Mouse (Mus musculus) hindbrain, embryonic 11.5 days (tissue): ENCODE data around the gene Cyp27a1. TPM values are rescaled to one million over a fixed set of nuclear protein-coding genes. Genes with fewer than 3 reads are reported as not detected.

Experiments used
- ATAC-seq: fragments of 200-750 bp; cut with Nextera tagmentation; 2 replicates; pipeline ENCODE4 v1.8.0; 2017; ENCODE audit warnings: mild to moderate bottlenecking, moderate TSS enrichment, moderate library complexity; ENCODE audit not compliant: low FRiP score
- DNase-seq: peaks from one replicate; pipeline ENCODE4 v3.0.0-alpha.2; 2015; ENCODE audit warnings: low spot score
- H3K27ac ChIP-seq: fragments of 300-500 bp; sonication (generic); 2 replicates; pipeline ENCODE4 v1.5.1; 2014; ENCODE audit warnings: mild to moderate bottlenecking, low read depth, low read length
- H3K27me3 ChIP-seq: fragments of 300-500 bp; sonication (generic); 2 replicates; pipeline ENCODE4 v1.6.1; 2014; ENCODE audit warnings: mild to moderate bottlenecking, low read length, moderate library complexity, mixed read lengths; ENCODE audit not compliant: control insufficient read depth, insufficient read depth
- H3K36me3 ChIP-seq: fragments of 300-500 bp; sonication (generic); 2 replicates; pipeline ENCODE4 v1.6.1; 2014; ENCODE audit warnings: mild to moderate bottlenecking, low read length, moderate library complexity, mixed read lengths; ENCODE audit not compliant: control insufficient read depth, insufficient read depth
- H3K4me1 ChIP-seq: fragments of 300-500 bp; sonication (generic); replicated peaks from 2 replicates; pipeline ENCODE4 v1.6.1; 2014; ENCODE audit warnings: low read length, mixed read lengths; ENCODE audit not compliant: control insufficient read depth, insufficient read depth
- H3K4me2 ChIP-seq: fragments of 300-500 bp; sonication (generic); replicated peaks from 2 replicates; pipeline ENCODE4 v1.6.1; 2014; ENCODE audit warnings: mild to moderate bottlenecking, low read depth, low read length
- H3K4me3 ChIP-seq: fragments of 300-500 bp; sonication (generic); 2 replicates; pipeline ENCODE4 v1.5.1; 2014; ENCODE audit warnings: low read depth, low read length
- H3K9ac ChIP-seq: fragments of 300-500 bp; sonication (generic); 2 replicates; pipeline ENCODE4 v1.6.1; 2014; ENCODE audit warnings: low read depth, low read length
- H3K9me3 ChIP-seq: fragments of 300-500 bp; sonication (generic); 2 replicates; pipeline ENCODE4 v1.6.1; 2016; ENCODE audit warnings: low read length; ENCODE audit not compliant: control insufficient read depth
- WGBS: fragments of 180-500 bp; shearing (Covaris S2); extraction: QIAGEN DNeasy Blood & Tissue Kit; methylation state at CpG from one replicate; pipeline ENCODE4 v1.1.7; 2014; 5-methylcytosine and 5-hydroxymethylcytosine counted together
- polyA plus RNA-seq: library from polyadenylated mRNA; unstranded; fragments of >200 nt; fragmentation: Nextera tagmentation; extraction: Ambion mirVana; gene quantifications from 2 replicates; pipeline ENCODE4 v1.2.1, GENCODE M21; 2014

Cyp27a1 gene
- polyA plus RNA-seq: 6.4 TPM in 2 replicates

DNA sequence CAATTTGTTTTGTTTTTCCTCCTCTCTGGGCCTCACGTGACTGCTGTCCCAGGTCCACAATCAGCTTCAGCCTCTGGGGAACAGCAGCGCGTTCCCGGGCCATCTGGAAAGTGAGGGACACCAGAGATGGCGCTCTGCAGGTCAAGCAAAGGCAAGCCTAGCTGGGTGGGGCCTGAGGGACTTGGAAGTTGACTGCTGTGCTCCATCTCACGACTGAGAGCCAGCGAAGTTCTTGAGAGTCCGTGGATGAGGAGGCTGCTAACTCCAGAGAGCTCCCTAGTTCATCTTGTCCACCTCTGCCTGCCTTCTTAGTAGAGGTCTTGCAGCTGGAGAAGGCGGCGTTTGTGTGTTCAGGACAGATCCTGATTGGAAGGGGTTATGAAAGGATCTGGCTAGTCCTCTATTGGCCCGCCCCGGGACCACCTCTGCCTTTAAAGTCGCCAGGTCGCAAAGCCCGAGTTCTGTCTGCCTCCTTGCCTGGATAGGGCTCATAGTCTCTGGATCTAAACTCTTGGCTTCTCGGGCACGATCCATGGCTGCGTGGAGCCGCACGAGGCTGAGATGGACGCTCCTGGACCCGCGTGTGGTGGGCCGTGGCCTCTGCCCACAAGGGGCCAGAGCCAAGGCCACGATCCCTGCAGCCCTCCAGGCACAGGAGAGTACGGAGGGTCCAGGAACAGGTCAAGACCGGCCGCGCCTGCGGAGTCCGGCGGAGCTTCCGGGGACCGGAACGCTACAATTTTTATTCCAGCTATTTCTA, at the start of gene Cyp27a1:
Gene Cyp27a1, plus strand, starts transcription at position 476 of the 760 bp plus-strand sequence.
- WGBS: 3% methylated on average over 35 of the region's 35 CpGs
- Histone ChIP-seq H3K9me3 (no peaks in the 10 kb centered on the region), H3K4me1 (no peaks in the 10 kb centered on the region; the same call in 1 of the 2 replicates), H3K36me3 (no peaks in the 10 kb centered on the region), H3K27ac (no peak within 1 kb of the TSS), H3K9ac (peak within 1 kb of the TSS; percentile 67), H3K4me2 (peak within 1 kb of the TSS; percentile 92), H3K27me3 (no peaks in the 10 kb centered on the region), H3K4me3 (peak within 1 kb of the TSS; percentile 37)
- peak; percentile 53; the same call in 1 of the 2 replicates for ATAC-seq
- DNase-seq: peak; percentile 68

DNA sequence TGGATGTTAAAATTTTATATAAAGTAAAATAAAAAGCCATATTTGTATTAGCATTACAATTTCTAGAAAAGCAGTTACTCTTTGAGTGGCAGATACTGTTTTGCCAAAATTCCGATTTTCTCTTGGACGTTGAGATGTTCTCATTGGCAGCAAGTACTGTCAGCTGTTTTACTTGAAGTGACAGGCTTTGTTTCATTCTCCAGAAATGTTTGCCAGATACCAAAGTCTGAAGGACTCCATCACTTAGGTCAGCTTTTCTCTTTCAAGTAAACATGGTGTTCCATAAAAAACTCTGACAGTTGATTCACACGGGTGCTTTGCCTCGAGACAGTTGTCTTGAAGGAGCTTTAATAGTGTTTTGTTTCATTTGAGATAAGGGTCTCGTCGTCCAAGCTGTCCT, 48.2 kb upstream of the Cyp27a1 start:
- no peak for ATAC-seq
- no peak for DNase-seq
- Histone ChIP-seq H3K4me1 (no peaks in the 10 kb centered on the region), H3K27ac (no peak overlapping the region), H3K4me2 (no peak overlapping the region), H3K9ac (no peak overlapping the region), H3K9me3 (no peaks in the 10 kb centered on the region), H3K27me3 (no peaks in the 10 kb centered on the region), H3K4me3 (no peak overlapping the region), H3K36me3 (no peaks in the 10 kb centered on the region)
- WGBS: 83% methylated on average over 6 of the region's 6 CpGs

DNA sequence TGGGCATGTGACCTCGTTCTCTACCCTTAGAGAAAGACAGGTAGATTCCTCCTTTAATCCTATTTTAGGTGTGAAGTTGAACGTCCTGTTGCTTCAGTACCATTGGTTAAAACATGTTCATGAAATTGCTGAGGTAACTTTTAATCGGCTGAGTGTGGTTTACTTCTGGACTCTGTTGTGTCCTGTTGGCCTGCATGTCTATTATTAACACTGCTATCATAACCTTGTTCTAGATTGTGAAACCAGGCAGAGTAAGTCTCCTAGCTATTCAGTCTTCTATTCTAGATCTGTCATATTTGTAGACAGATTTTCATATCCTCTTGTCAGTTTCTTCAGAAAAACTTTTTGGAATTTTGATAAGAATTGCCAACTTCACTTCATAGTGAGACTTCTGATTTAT, 45.0 kb upstream of the Cyp27a1 start:
- no peak overlapping the region for H3K4me3 ChIP-seq
- H3K9ac ChIP-seq: no peak overlapping the region
- no peaks in the 10 kb centered on the region for H3K27me3 ChIP-seq
- DNase-seq (no peak), ATAC-seq (no peak)
- 88% methylated on average over 3 of the region's 3 CpGs for WGBS
- no peaks in the 10 kb centered on the region for H3K4me1 ChIP-seq
- no peaks in the 10 kb centered on the region for H3K9me3 ChIP-seq
- no peak overlapping the region for H3K4me2 ChIP-seq
- no peaks in the 10 kb centered on the region for H3K36me3 ChIP-seq
- H3K27ac ChIP-seq: no peak overlapping the region

DNA sequence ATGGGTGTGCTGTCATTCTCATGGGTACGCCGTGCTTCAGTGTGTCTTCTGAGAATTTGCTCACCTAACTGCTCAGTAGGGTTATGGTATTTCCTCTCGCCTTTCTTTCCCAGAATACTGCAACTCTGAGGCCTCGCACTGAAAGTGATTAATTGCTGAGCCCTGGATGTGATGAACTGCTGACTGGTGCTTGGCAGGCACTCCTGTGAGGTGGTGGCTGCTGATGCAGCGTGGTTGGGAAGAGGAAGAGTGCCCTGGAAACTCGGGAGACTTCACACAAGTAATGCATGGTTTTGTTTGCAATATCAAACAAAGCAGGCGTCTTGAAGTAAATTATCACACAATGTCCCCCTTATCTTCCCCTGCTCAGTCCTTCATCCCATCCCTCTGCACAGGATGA, 40.6 kb upstream of the Cyp27a1 start:
- H3K27ac ChIP-seq: no peak overlapping the region
- no peak overlapping the region for H3K9ac ChIP-seq
- DNase-seq: no peak
- no peaks in the 10 kb centered on the region for H3K27me3 ChIP-seq
- H3K9me3 ChIP-seq: no peaks in the 10 kb centered on the region
- H3K36me3 ChIP-seq: no peaks in the 10 kb centered on the region
- H3K4me2 ChIP-seq: no peak overlapping the region
- H3K4me3 ChIP-seq: no peak overlapping the region
- 92% methylated on average over 7 of the region's 7 CpGs for WGBS
- no peak for ATAC-seq
- no peaks in the 10 kb centered on the region for H3K4me1 ChIP-seq

DNA sequence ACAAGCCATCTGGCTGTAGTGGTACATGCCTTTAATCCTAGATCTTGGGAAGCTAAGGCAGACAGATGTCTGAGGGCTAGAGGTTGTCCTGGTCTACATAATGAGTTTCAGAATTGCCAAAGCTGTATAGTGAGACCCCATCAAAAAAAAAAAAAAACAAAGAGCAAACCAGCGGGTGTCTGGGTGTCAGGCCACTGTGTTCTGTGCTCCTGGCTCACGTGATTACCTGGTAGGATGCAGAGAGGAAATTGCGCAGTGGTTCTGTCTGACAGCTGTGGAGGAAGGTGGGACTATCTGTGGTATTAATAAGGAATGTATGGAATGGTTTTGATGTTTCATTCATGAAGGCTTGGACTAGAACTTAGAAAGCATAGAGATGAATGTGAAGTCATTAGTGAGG, 36.5 kb upstream of the Cyp27a1 start:
- no peak for DNase-seq
- no peak for ATAC-seq
- Histone ChIP-seq H3K4me3 (no peak overlapping the region), H3K9me3 (no peaks in the 10 kb centered on the region), H3K4me2 (no peak overlapping the region), H3K27me3 (no peaks in the 10 kb centered on the region), H3K27ac (no peak overlapping the region), H3K36me3 (peaks cover 9% of the 10 kb centered on the region; the same call in 1 of the 2 replicates), H3K4me1 (no peaks in the 10 kb centered on the region), H3K9ac (no peak overlapping the region)
- WGBS: 87% methylated on average over 3 of the region's 3 CpGs

DNA sequence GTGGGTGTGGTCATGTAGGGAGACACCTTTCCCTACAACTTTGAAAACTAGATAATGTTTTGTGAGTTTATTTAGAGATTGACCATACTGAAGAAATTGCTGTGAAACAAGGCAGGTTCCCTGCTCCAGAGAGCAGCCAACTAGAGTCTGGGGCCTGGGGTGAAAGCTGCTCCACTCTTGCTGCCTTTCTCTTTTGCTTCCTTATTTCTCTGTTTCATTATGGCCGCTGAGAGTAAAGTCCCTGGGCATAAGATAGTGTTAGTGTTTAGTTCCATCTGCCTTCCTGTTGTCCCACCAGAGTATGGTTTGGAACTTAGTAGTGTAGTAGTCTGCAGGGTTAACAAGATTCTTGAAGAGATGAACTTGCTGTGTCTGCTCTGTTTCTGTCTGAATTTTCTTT, 35.5 kb upstream of the Cyp27a1 start:
- Histone ChIP-seq H3K27me3 (no peaks in the 10 kb centered on the region), H3K27ac (no peak overlapping the region), H3K4me3 (no peak overlapping the region), H3K9me3 (no peaks in the 10 kb centered on the region), H3K4me2 (no peak overlapping the region), H3K4me1 (no peaks in the 10 kb centered on the region), H3K9ac (no peak overlapping the region), H3K36me3 (peaks cover 13% of the 10 kb centered on the region; the same call in 1 of the 2 replicates)
- DNase-seq: no peak
- 88% methylated on average over 1 of the region's 1 CpGs for WGBS
- ATAC-seq: no peak

DNA sequence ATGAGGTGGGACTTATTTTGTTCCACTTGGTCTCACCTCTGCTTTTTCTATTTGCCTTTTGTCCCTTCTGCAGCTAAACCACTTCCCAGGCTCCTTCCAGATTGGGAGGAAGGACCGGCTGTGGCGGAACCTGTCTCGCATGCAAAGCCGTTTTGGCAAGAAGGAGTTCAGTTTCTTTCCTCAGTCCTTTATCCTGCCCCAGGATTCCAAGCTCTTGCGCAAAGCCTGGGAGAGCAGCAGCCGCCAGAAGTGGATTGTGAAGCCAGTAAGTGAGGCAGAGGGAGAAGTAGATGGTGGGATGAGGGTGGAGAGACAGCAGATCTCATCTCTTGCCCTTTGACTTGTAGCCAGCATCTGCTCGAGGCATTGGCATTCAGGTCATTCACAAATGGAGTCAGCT, 26.2 kb upstream of the Cyp27a1 start:
- no peak for ATAC-seq
- no peak for DNase-seq
- WGBS: 95% methylated on average over 7 of the region's 7 CpGs
- H3K9me3 ChIP-seq: no peaks in the 10 kb centered on the region
- no peaks in the 10 kb centered on the region for H3K27me3 ChIP-seq
- peaks cover 14% of the 10 kb centered on the region for H3K36me3 ChIP-seq
- no peak overlapping the region for H3K9ac ChIP-seq
- H3K27ac ChIP-seq: no peak overlapping the region
- no peak overlapping the region for H3K4me2 ChIP-seq
- no peak overlapping the region for H3K4me3 ChIP-seq
- H3K4me1 ChIP-seq: no peaks in the 10 kb centered on the region

DNA sequence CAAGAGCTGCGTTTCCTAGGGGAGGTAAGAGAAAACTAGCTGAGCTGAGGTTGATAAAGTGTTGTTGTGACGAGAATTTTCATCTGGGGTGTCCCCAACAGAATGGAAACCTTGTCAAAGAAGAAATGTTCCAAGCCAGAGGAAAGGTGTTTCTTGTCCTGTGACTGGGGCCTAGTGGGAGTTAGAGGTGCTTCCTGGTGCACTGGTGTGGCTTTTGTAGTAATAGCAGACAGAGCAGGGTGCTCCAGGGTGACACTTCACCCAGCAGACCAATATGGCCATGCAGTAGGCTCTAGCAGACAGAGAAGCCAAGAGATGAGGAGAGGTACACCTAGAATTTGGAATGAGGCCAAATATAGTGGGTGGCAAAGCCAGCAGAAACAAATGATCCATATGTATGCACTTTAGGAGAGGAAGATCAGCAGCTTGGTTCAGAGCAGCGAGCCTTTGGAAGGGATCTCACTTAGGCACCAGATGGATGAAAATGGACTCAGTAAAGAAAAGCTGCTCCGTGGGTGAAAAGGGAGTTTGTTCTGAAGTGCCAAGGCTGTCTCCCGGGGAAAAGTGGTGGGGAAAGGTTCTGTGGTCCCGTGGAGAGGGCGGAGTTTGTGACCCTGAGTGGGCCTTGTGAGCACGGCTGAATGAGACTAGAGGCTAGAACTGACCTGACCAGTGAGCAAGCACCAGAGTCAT, 19.3 kb upstream of the Cyp27a1 start:
- ATAC-seq: no peak
- H3K4me2 ChIP-seq: no peak overlapping the region
- no peaks in the 10 kb centered on the region for H3K4me1 ChIP-seq
- no peaks in the 10 kb centered on the region for H3K27me3 ChIP-seq
- no peak for DNase-seq
- no peak overlapping the region for H3K27ac ChIP-seq
- H3K36me3 ChIP-seq: peaks cover 13% of the 10 kb centered on the region
- WGBS: 95% methylated on average over 8 of the region's 8 CpGs
- no peaks in the 10 kb centered on the region for H3K9me3 ChIP-seq
- no peak overlapping the region for H3K4me3 ChIP-seq
- H3K9ac ChIP-seq: no peak overlapping the region

DNA sequence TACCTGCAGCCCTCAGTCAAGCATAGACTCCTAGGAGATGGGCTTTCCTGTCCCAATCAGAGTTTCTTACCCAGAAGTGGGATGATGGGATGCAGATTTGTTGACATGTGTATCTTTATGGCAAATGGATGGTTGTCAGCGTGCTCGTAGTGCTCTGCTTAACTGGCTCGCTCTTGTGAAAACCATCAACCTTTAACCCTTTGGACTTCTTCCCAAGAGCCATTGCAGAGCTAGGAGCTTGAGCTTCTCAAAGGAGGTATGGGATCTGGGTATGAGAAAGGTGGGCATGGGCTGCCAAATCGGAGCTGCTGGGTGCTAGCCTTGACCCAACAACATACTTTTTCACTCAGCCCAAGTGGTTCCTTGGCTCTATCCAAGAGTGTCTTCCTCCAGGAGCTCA, 17.5 kb upstream of the Cyp27a1 start:
- H3K27ac ChIP-seq: no peak overlapping the region
- 94% methylated on average over 4 of the region's 4 CpGs for WGBS
- ATAC-seq (no peak), DNase-seq (no peak)
- no peak overlapping the region for H3K4me2 ChIP-seq
- H3K36me3 ChIP-seq: peaks cover 11% of the 10 kb centered on the region
- no peaks in the 10 kb centered on the region for H3K9me3 ChIP-seq
- no peaks in the 10 kb centered on the region for H3K27me3 ChIP-seq
- no peaks in the 10 kb centered on the region for H3K4me1 ChIP-seq
- no peak overlapping the region for H3K4me3 ChIP-seq
- no peak overlapping the region for H3K9ac ChIP-seq
